8 mouse cellular contexts compared by ENCODE assay signal in genomic region chr1:37419420-37419819, GRCm38 (mm10). TPM values are rescaled to one million over a fixed set of nuclear protein-coding genes. Genes with fewer than 3 reads are reported as not detected.
DNase-seq lines count a peak whose midpoint lies in the region; ATAC-seq and TF ChIP-seq lines count a peak whose summit lies in the region.

No protein-coding gene starts in this region.

- peaks cover 9% of the 10 kb centered on the region; the same call in 1 of the 2 replicates for H3K9me3 ChIP-seq in intestine, embryonic 14.5 days (ENCODE audit: control insufficient read depth, low read length)
- no peaks in the 10 kb centered on the region for H3K9me3 ChIP-seq in intestine, embryonic 15.5 days
- no peaks in the 10 kb centered on the region for H3K9me3 ChIP-seq in liver, embryonic 14.5 days (ENCODE audit: control insufficient read depth, low read length)
- H3K9me3 ChIP-seq in forebrain, embryonic 15.5 days: no peaks in the 10 kb centered on the region; the same call in 1 of the 2 replicates

- H3K27ac ChIP-seq in intestine, embryonic 14.5 days (ENCODE audit: low read depth): no peak overlapping the region
- H3K27ac ChIP-seq in intestine, embryonic 15.5 days: no peak overlapping the region
- H3K27ac ChIP-seq in liver, embryonic 14.5 days: no peak overlapping the region
- H3K27ac ChIP-seq in forebrain, embryonic 15.5 days (replicated peaks): no peak overlapping the region

- no peaks in the 10 kb centered on the region for H3K4me1 ChIP-seq in intestine, embryonic 14.5 days (replicated peaks; ENCODE audit: control insufficient read depth, insufficient read depth, low read length)
- no peaks in the 10 kb centered on the region for H3K4me1 ChIP-seq in intestine, embryonic 15.5 days (replicated peaks)
- no peaks in the 10 kb centered on the region; a peak in 1 of 4 replicates for H3K4me1 ChIP-seq in liver, embryonic 14.5 days (replicated peaks; ENCODE audit: control insufficient read depth in 2 of 2, insufficient read depth in 2 of 2, low read length in 1 of 2)
- no peaks in the 10 kb centered on the region for H3K4me1 ChIP-seq in forebrain, embryonic 15.5 days

- H3K9ac ChIP-seq in intestine, embryonic 14.5 days (ENCODE audit: low read length): no peak overlapping the region
- H3K9ac ChIP-seq in intestine, embryonic 15.5 days: no peak overlapping the region
- no peak overlapping the region for H3K9ac ChIP-seq in liver, embryonic 14.5 days (replicated peaks)
- no peak overlapping the region for H3K9ac ChIP-seq in forebrain, embryonic 15.5 days (replicated peaks)

- DNase-seq in intestine, embryonic 14.5 days (ENCODE audit: low spot score): no peak
- peak; percentile 27 for DNase-seq in adrenal gland, adult 8-10 months
- DNase-seq in frontal cortex, postnatal 36 days (ENCODE audit: low spot score in 2 of 2): peak; percentile 21 to 53
- peak in 2 of 3 experiments; percentile 24 to 46 for DNase-seq in liver, embryonic 14.5 days (ENCODE audit: low read depth in 3 of 3, low spot score in 3 of 3)
- peak; percentile 62 for DNase-seq in right cerebral cortex, postnatal 14 days

- no peak for TF ChIP-seq EP300 in liver, embryonic 14.5 days (IDR thresholded peaks at IDR 0.05; ENCODE audit: low read depth)

- TF ChIP-seq CTCF in liver, embryonic 14.5 days (IDR thresholded peaks at IDR 0.05; ENCODE audit: low read depth): peak; percentile 100

- H3K4me2 ChIP-seq in intestine, embryonic 14.5 days (ENCODE audit: low read length): no peak overlapping the region
- no peak overlapping the region for H3K4me2 ChIP-seq in intestine, embryonic 15.5 days (replicated peaks)
- H3K4me2 ChIP-seq in liver, embryonic 14.5 days (ENCODE audit: low read depth): no peak overlapping the region
- no peak overlapping the region for H3K4me2 ChIP-seq in forebrain, embryonic 15.5 days (replicated peaks)

- peak; percentile 68; the same call in 1 of the 2 replicates for ATAC-seq in intestine, embryonic 14.5 days (replicated peaks; ENCODE audit: low FRiP score, low TSS enrichment, low read depth)
- no peak for ATAC-seq in intestine, embryonic 15.5 days
- peak; percentile 98 for ATAC-seq in CD4-positive, CD25-positive, alpha-beta regulatory T cell, adult 4 months
- ATAC-seq in liver, embryonic 14.5 days (ENCODE audit: insufficient read depth): peak; percentile 72
- ATAC-seq in forebrain, embryonic 15.5 days (replicated peaks): no peak

- no peaks in the 10 kb centered on the region for H3K27me3 ChIP-seq in intestine, embryonic 14.5 days (replicated peaks; ENCODE audit: control insufficient read depth, insufficient read depth, low read length)
- no peaks in the 10 kb centered on the region for H3K27me3 ChIP-seq in intestine, embryonic 15.5 days (replicated peaks)
- H3K27me3 ChIP-seq in liver, embryonic 14.5 days (ENCODE audit: control insufficient read depth, insufficient read depth, low read length): no peaks in the 10 kb centered on the region
- H3K27me3 ChIP-seq in forebrain, embryonic 15.5 days: no peaks in the 10 kb centered on the region

- H3K36me3 ChIP-seq in intestine, embryonic 14.5 days (ENCODE audit: control insufficient read depth, insufficient read depth, low read length): peaks cover 27% of the 10 kb centered on the region
- peaks cover 14% of the 10 kb centered on the region for H3K36me3 ChIP-seq in intestine, embryonic 15.5 days
- H3K36me3 ChIP-seq in liver, embryonic 14.5 days (replicated peaks; ENCODE audit: control insufficient read depth, insufficient read depth, low read depth): peaks cover 14% of the 10 kb centered on the region
- peaks cover 45% of the 10 kb centered on the region for H3K36me3 ChIP-seq in forebrain, embryonic 15.5 days

- WGBS in intestine, embryonic 14.5 days: 93% methylated on average over 1 of the region's 1 CpGs
- WGBS in intestine, embryonic 15.5 days: 86% methylated on average over 1 of the region's 1 CpGs
- WGBS in liver, embryonic 14.5 days (ENCODE audit: insufficient replicate concordance): 77% methylated on average over 1 of the region's 1 CpGs
- 97% methylated on average over 1 of the region's 1 CpGs for WGBS in forebrain, embryonic 15.5 days

- no peak overlapping the region for H3K4me3 ChIP-seq in intestine, embryonic 14.5 days (ENCODE audit: low read depth, low read length)
- no peak overlapping the region for H3K4me3 ChIP-seq in intestine, embryonic 15.5 days (replicated peaks)
- H3K4me3 ChIP-seq in liver, embryonic 14.5 days (ENCODE audit: insufficient read depth in 1 of 2, low read depth in 2 of 2, low read length in 2 of 2): no peak overlapping the region
- H3K4me3 ChIP-seq in forebrain, embryonic 15.5 days: no peak overlapping the region

RNA-seq across cellular contexts. Expression of gene Coa5, which starts 10.5 kb away (rescaled TPM):
- polyA plus RNA-seq in intestine, embryonic 14.5 days (2014; fragmentation: Nextera tagmentation; extraction: Ambion mirVana): 53.6 and 60.3 TPM in 2 replicates
- 54.5 and 56.8 TPM in 2 replicates for polyA plus RNA-seq in intestine, embryonic 15.5 days (2015; fragmentation: Nextera tagmentation; extraction: Ambion mirVana)
- 10 to 100 TPM; 53.3 to 59.3 TPM for polyA plus RNA-seq in CD4-positive, CD25-positive, alpha-beta regulatory T cell, adult 4 months (2017; shearing (Covaris generic))
- 100 to 1,000 TPM in 3 of 4 experiments, 10 to 100 TPM in 1; 90.0 to 125 (median 111) TPM for total RNA-seq in adrenal gland, adult 8-10 months (2022)
- 22.3 and 22.7 TPM in 2 replicates for polyA plus RNA-seq in liver, embryonic 14.5 days (2012; rRNA removed)
- 29.5 and 30.2 TPM in 2 replicates for polyA plus RNA-seq in liver, embryonic 14.5 days (2014; fragmentation: Nextera tagmentation; extraction: Ambion mirVana)
- polyA plus RNA-seq in forebrain, embryonic 15.5 days (2015; fragmentation: Nextera tagmentation; extraction: Ambion mirVana): 53.0 and 56.6 TPM in 2 replicates

RNA-seq across cellular contexts. Expression of gene Unc50, which starts 10.5 kb away (rescaled TPM):
- 133 and 149 TPM in 2 replicates for polyA plus RNA-seq in intestine, embryonic 14.5 days (2014; fragmentation: Nextera tagmentation; extraction: Ambion mirVana)
- polyA plus RNA-seq in intestine, embryonic 15.5 days (2015; fragmentation: Nextera tagmentation; extraction: Ambion mirVana): 129 and 134 TPM in 2 replicates
- 10 to 100 TPM; 63.3 to 63.4 TPM for polyA plus RNA-seq in CD4-positive, CD25-positive, alpha-beta regulatory T cell, adult 4 months (2017; shearing (Covaris generic))
- 10 to 100 TPM; 72.8 to 82.8 (median 77.7) TPM for total RNA-seq in adrenal gland, adult 8-10 months (2022)
- polyA plus RNA-seq in liver, embryonic 14.5 days (2012; rRNA removed): 37.6 and 42.1 TPM in 2 replicates
- polyA plus RNA-seq in liver, embryonic 14.5 days (2014; fragmentation: Nextera tagmentation; extraction: Ambion mirVana): 82.9 and 86.0 TPM in 2 replicates
- 126 and 128 TPM in 2 replicates for polyA plus RNA-seq in forebrain, embryonic 15.5 days (2015; fragmentation: Nextera tagmentation; extraction: Ambion mirVana)

Comparison
In these comparisons a context has a peak if more than half of its experiments do, and no peak if none do; other contexts are left out.
1. ATAC-seq: peak in intestine, embryonic 14.5 days (single experiment), CD4-positive, CD25-positive, alpha-beta regulatory T cell, adult 4 months (single experiment) and liver, embryonic 14.5 days (single experiment); none in intestine, embryonic 15.5 days (single experiment) and forebrain, embryonic 15.5 days (single experiment).